Mouse (Mus musculus) erythroblast, embryonic 14.5 days (primary cell): ENCODE measurements around the gene Nell1.

Experiments used
- GATA1 ChIP-seq: IDR thresholded peaks from 2 replicates; pipeline ENCODE4 v1.6.1; 2012; ENCODE audit warnings: low read length, inconsistent platforms, mixed read lengths
- TAL1 ChIP-seq: IDR thresholded peaks from 3 replicates; pipeline ENCODE4 v1.6.1; 2012; ENCODE audit warnings: low read length, inconsistent platforms, mixed read lengths

DNA sequence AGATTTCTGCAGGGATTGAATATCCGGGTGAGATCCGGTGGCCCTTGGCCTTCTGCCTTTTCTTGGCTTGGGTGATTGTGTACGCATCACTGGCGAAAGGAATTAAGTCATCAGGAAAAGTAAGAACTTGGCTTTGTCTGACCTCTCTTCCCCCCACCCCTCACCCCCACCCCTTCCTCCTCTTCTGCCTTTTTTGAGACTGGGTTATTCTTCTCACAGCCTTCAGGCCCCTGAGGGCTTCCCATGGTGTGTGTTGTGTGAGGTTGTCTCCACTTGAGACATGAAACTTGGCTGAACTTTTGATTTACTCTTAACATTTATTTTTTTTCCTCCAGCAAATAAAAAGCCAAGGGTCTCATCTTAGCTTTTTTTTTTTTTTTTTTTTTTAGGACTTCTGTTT, 44.7 kb upstream of the Nell1 start:
- TF ChIP-seq TAL1: no peak
- TF ChIP-seq GATA1: no peak
